Mouse (Mus musculus) C2C12 (cell line): ENCODE results near the gene Lyz1. TPM values are rescaled to one million over a fixed set of nuclear protein-coding genes. Genes with fewer than 3 reads are reported as not detected.
"Not testable (repeated sequence)": the region's sequence is repeated elsewhere in the genome, so short reads cannot be mapped to it uniquely, and the experiment has no call there.

Experiments used
- H3K27me3 ChIP-seq: one replicate; pipeline ENCODE4 v1.6.1; 2011; ENCODE audit not compliant: control insufficient read depth, insufficient read depth, insufficient read length
- H3K36me3 ChIP-seq: one replicate; pipeline ENCODE4 v1.6.1; 2011; ENCODE audit not compliant: control insufficient read depth, insufficient read depth
- H3K4me3 ChIP-seq: one replicate; pipeline ENCODE4 v1.5.1; 2011; ENCODE audit warnings: mild to moderate bottlenecking, control low read depth; ENCODE audit not compliant: poor library complexity, insufficient read depth, severe bottlenecking
- H3K79me2 ChIP-seq: one replicate; pipeline ENCODE4 v1.6.1; 2011; ENCODE audit not compliant: control insufficient read depth, insufficient read depth
- H3K79me3 ChIP-seq: one replicate; pipeline ENCODE4 v1.6.1; 2011; ENCODE audit warnings: low read depth, control low read depth
- H3ac ChIP-seq: one replicate; pipeline ENCODE3; 2011; ENCODE audit warnings: low read depth; ENCODE audit not compliant: control insufficient read depth, insufficient read length
- CEBPB ChIP-seq: IDR thresholded peaks from one replicate; pipeline ENCODE4 v1.6.1; 2011; ENCODE audit warnings: low read depth, mild to moderate bottlenecking, control low read depth, moderate library complexity
- CTCF ChIP-seq: IDR thresholded peaks from one replicate; pipeline ENCODE4 v1.5.1; 2011; ENCODE audit not compliant: control insufficient read depth, insufficient read depth, insufficient read length
- FOSL1 ChIP-seq: IDR thresholded peaks from one replicate; pipeline ENCODE4 v1.8.0; 2011; ENCODE audit warnings: mild to moderate bottlenecking, low read length; ENCODE audit not compliant: poor library complexity, insufficient read depth, severe bottlenecking
- MAX ChIP-seq: IDR thresholded peaks from one replicate; pipeline ENCODE4 v1.6.1; 2011; ENCODE audit warnings: mild to moderate bottlenecking, control low read depth
- MYOD1 ChIP-seq: IDR thresholded peaks from one replicate; pipeline ENCODE4 v1.6.1; 2011; ENCODE audit warnings: low read depth; ENCODE audit not compliant: control insufficient read depth, insufficient read length
- MYOG ChIP-seq: IDR thresholded peaks from one replicate; pipeline ENCODE4 v1.6.1; 2011; ENCODE audit not compliant: control insufficient read depth, insufficient read length; ENCODE audit errors: extremely low read depth
- USF1 ChIP-seq: IDR thresholded peaks from one replicate; pipeline ENCODE4 v1.6.1; 2011; ENCODE audit warnings: low read depth, mild to moderate bottlenecking, control low read depth, moderate library complexity
- polyA plus RNA-seq: library from polyadenylated mRNA; unstranded; fragments of >200 nt; fragmentation: generic; extraction: Trizol; gene quantifications from one replicate; pipeline ENCODE4 v1.2.1, GENCODE M21; 2012; ENCODE audit warnings: missing spikeins

Gene Lyz1
- polyA plus RNA-seq, 1 experiment, result not detected

DNA sequence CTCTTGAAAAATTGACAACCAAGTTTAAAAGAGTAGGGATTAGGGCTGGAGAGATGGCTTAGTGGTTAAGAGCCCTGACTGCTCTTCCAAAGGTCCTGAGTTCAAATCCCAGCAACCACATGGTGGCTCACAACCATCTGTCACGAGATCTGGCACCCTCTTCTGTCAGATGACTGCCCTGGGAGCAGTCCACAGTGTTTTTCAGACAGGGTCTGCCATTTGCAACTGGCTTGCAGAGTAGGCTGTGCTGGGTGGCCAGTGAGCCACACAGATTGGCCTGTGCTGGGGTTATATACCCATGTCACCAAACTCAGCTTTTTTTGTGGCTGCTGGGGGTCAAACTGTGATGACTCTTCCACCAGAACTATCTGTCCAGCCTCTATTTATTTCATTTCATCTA, 12.7 kb downstream of the Lyz1 start:
- H3K27me3 ChIP-seq, result peaks cover 39% of the 10 kb centered on the region
- no peaks in the 10 kb centered on the region for H3K36me3 ChIP-seq
- TF ChIP-seq MAX, result no peak
- no peak for TF ChIP-seq CEBPB
- no peak for TF ChIP-seq MYOD1
- TF ChIP-seq FOSL1, result no peak
- H3K4me3 ChIP-seq, result no peak overlapping the region
- H3K79me3 ChIP-seq, result no peaks in the 10 kb centered on the region
- no peaks in the 10 kb centered on the region for H3K79me2 ChIP-seq
- H3ac ChIP-seq, result no peak overlapping the region

DNA sequence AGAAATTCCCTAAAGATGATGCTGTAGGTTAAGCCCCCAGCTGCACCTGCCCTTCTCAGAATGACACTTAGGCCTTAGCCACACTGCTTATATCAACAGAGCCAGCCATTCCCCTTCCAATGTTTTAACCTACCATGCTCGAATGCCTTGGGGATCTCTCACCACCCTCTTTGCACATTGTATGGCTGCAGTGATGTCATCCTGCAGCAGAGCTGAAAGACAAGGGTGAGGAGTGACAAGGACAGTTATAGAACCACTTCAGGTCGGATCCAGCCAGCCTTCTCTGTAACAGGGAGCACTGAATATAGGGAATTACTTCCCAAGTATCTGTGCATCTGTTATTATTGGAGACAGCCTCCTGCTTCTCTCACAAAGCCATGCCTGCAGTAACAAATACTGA, 14.2 kb downstream of the Lyz1 start:
- not testable (repeated sequence) for H3K79me3 ChIP-seq, H3K79me2 ChIP-seq, H3K36me3 ChIP-seq, H3ac ChIP-seq, H3K4me3 ChIP-seq
- H3K27me3 ChIP-seq, result peaks cover 32% of the 10 kb centered on the region

DNA sequence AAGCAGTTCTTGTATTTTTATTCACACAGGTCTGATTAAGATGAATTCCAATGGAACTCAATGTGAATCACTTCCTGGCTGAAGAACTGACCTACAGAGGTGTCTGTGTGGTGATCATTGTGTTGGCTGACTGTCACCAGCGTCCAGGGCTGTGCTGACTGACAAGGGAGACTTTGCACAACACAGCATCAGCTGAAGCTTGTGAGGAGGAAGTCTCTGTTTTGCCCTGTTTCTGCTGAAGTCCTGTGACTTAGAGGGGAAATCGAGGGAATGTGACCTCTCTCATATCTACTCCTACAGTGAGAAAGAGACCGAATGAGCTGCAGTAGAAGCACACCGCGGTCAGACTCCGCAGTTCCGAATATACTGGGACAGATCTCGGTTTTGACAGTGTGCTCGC, 14.9 kb downstream of the Lyz1 start:
- not testable (repeated sequence) for H3K4me3 ChIP-seq, H3K79me2 ChIP-seq, H3ac ChIP-seq, H3K36me3 ChIP-seq, H3K79me3 ChIP-seq
- H3K27me3 ChIP-seq, result peaks cover 39% of the 10 kb centered on the region

DNA sequence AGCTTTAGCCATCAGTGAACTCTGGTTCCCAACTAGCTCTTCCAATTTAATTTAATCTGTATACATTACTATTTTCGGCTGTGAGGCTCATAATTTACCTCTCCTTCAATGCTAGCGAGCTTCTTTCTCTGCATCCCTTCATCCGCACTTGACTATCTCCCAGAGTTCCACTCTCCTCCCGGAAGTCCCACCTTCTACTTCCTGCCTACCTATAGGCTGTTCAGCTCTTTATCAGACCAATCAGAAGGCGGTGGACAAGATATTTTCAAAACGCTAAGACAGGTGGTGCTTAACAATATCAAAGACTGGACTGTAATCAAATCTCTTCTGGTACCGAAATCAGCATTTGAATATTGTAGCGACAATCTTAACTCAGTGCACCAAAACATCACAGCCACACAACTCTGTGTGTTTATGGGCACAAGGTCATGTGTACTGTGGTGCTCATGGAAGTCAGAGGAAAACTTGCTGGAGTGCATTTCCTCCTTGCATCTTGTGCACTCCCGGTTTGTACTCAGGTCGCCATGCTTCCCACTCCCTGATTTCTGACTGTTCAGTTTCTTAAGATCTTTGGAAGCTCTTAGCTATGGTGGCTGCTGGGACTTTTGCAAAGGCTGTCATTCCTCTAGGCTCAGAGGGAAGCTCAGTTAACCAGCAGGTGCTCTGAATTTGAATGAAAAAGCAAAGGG, 16.8 kb downstream of the Lyz1 start:
- TF ChIP-seq MYOD1 (no peak), MAX (no peak), CTCF (no peak), USF1 (no peak), FOSL1 (no peak)
- Histone ChIP-seq H3K27me3 (peaks cover 31% of the 10 kb centered on the region), H3K4me3 (no peak overlapping the region)

DNA sequence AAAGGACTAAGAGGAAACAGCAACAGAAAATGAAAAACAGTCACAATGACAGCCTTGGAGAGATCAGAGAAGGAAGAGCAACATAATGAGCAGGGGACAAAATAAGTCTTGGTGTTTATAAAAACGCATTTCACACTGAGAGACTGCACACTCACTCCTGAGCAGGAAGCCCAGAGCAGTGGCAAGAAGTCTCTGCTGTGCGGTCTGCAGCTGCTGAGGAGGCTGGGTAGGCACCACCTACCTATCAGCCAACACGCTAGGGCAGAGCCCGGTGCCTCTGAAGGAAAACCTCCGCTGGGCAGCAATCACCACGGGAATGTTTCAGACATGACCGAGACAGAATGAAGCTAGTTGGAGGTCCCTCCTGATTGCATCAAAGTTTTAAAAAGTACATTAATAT, 18.0 kb downstream of the Lyz1 start:
- H3ac ChIP-seq, H3K79me2 ChIP-seq, H3K4me3 ChIP-seq, H3K79me3 ChIP-seq, H3K36me3 ChIP-seq: not testable (repeated sequence)
- peaks cover 27% of the 10 kb centered on the region for H3K27me3 ChIP-seq

More for the DNA sequence above, 16.8 kb downstream of the Lyz1 start:
- Histone ChIP-seq H3K79me2 (no peaks in the 10 kb centered on the region), H3K79me3 (no peaks in the 10 kb centered on the region), H3K36me3 (no peaks in the 10 kb centered on the region), H3ac (no peak overlapping the region)

DNA sequence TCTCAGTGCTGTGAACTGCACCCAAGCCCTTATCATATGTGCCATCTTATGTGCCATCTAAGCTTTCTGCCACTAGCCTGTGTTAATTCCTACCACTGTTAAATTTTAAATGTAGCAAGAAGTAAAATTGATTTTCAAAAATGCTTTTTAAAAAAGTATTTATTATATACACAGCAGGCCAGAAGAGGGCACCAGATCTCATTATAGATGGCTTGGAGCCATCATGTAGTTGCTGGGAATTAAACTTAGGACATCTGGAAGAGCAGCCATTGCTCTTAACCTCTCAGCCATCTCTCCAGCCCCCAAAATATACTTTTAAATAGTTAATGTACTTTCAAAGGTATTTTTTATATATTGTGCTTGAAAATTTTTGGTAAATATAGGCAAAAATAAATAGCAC, 20.6 kb downstream of the Lyz1 start:
- Histone ChIP-seq H3ac (no peak overlapping the region), H3K36me3 (no peaks in the 10 kb centered on the region), H3K79me3 (no peaks in the 10 kb centered on the region), H3K79me2 (no peaks in the 10 kb centered on the region), H3K4me3 (no peak overlapping the region), H3K27me3 (peaks cover 22% of the 10 kb centered on the region)
- TF ChIP-seq MYOG, result no peak

DNA sequence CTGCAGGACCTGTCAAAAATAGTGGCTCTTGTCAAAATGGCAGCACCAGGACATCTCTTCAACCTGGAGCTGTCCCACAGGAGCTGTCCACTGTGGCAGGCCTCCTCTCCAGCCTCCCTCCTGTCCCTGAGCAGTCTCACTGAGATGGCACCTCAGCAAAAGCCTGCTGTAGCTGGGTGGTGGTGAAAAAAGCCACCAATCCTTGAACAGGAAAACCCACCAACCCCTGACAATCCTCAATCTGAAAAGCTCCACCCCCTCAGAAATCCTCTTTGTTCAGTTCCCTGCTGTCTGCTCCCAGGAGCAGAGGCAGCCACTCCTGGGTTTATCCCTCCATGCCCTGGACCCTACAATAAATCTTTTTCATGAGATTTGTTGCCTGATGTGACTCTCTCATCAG, 32.8 kb downstream of the Lyz1 start:
- Histone ChIP-seq H3K36me3 (no peaks in the 10 kb centered on the region), H3K79me3 (no peaks in the 10 kb centered on the region), H3K4me3 (no peak overlapping the region), H3K27me3 (peaks cover 9% of the 10 kb centered on the region), H3K79me2 (no peaks in the 10 kb centered on the region), H3ac (no peak overlapping the region)
- TF ChIP-seq MAX, result no peak
- TF ChIP-seq FOSL1, result no peak
- TF ChIP-seq CEBPB, result no peak
- no peak for TF ChIP-seq MYOG
- no peak for TF ChIP-seq MYOD1
- TF ChIP-seq USF1, result no peak
- TF ChIP-seq CTCF, result no peak
